Mouse (Mus musculus) adrenal gland, postnatal 4 days (tissue): Measurements from ENCODE around the gene Epn1. TPM values are rescaled to one million over a fixed set of nuclear protein-coding genes. Genes with fewer than 3 reads are reported as not detected.

ENCODE experiments used
- DNase-seq, 2 experiments: peaks; one replicate each; pipeline ENCODE4 v3.0.0; 2021 to 2022; ENCODE audit warnings: low spot score in 2 of 2, mixed read lengths in 2 of 2
- microRNA-seq: library from miRNA; unstranded; fragments of <30 nt; microRNA quantifications from one replicate; pipeline ENCODE4 v1.2.0, GENCODE M21; 2021
- total RNA-seq, 2 experiments: library from RNA; stranded (reverse); gene quantifications; 2 replicates each; pipeline ENCODE4 v1.2.3; 2021

The Epn1 gene
- total RNA-seq, 2 experiments from 2014 or later = 166 to 167 TPM

- no peak for DNase-seq
These were observed 11.1 kb downstream of the Epn1 start for GRCm38 (mm10) chr7:5091008-5091728.

- no peak for DNase-seq
These were observed 12.3 kb downstream of the Epn1 start for GRCm38 (mm10) chr7:5092381-5092780.

- DNase-seq = no peak
These were observed 12.9 kb downstream of the Epn1 start for GRCm38 (mm10) chr7:5092831-5093510.

- DNase-seq = no peak
These were observed 18.7 kb downstream of the Epn1 start for GRCm38 (mm10) chr7:5098769-5099168.

- DNase-seq = no peak
These were observed 19.8 kb downstream of the Epn1 start for GRCm38 (mm10) chr7:5099796-5100195.

GRCm38 (mm10) chr7:5101066-5101663 lies 21.1 kb downstream of the Epn1 start:
- no peak for DNase-seq

GRCm38 (mm10) chr7:5102564-5102963 lies 22.5 kb downstream of the Epn1 start:
- DNase-seq = no peak

GRCm38 (mm10) chr7:5108272-5108671 lies 28.2 kb downstream of the Epn1 start:
- no peak for DNase-seq

- DNase-seq = no peak
These were observed 29.3 kb downstream of the Epn1 start for GRCm38 (mm10) chr7:5109301-5109700.

GRCm38 (mm10) chr7:5112701-5113100 lies 32.7 kb downstream of the Epn1 start:
- no peak for DNase-seq

- no peak for DNase-seq
These were observed 36.8 kb downstream of the Epn1 start, which contains the start of gene Rfpl4 for GRCm38 (mm10) chr7:5116850-5117249. TSS of gene Rfpl4 (minus strand) at chr7:5116950.

- DNase-seq = no peak
These were observed 45.0 kb downstream of the Epn1 start for GRCm38 (mm10) chr7:5125078-5125477.

GRCm38 (mm10) chr7:5125549-5126406 lies 45.7 kb downstream of the Epn1 start, which contains the start of gene Rasl2-9:
TSS of gene Rasl2-9 (minus strand) at chr7:5125950.
- DNase-seq = peak; percentile 66 to 74

Small RNAs within 50 kb of the gene (microRNA-seq; reads per million reads assigned to microRNA genes)
- gene Gm26217 = 1.3 reads per million

Other genes starting within 250 kb of the Epn1 start
- 1 to 10 TPM; 4.4 to 6.1 TPM for gene Shisa7, start 235.5 kb upstream of the Epn1 start, total RNA-seq
- 10 to 100 TPM; 11.6 to 16.4 TPM for gene Isoc2b, start 210.0 kb upstream of the Epn1 start, total RNA-seq
- 10 to 100 TPM; 22.6 to 22.8 TPM for gene Isoc2a, start 203.1 kb upstream of the Epn1 start, total RNA-seq
- under 1 TPM in 1 of 2 experiments, not detected in 1; 0.39 TPM for gene Gm36210, start 173.7 kb upstream of the Epn1 start, total RNA-seq
- 10 to 100 TPM; 24.4 to 26.9 TPM for gene Zfp628, start 165.0 kb upstream of the Epn1 start, total RNA-seq
- 10 to 100 TPM in 1 of 2 experiments, 1 to 10 TPM in 1; 9.9 to 10.1 TPM for gene Nat14, start 158.2 kb upstream of the Epn1 start, total RNA-seq
- 10 to 100 TPM; 11.8 to 12.1 TPM for gene Ssc5d, start 154.4 kb upstream of the Epn1 start, total RNA-seq
- gene Sbk2, start 115.8 kb upstream of the Epn1 start, total RNA-seq = under 1 TPM; 0.50 to 0.90 TPM
- under 1 TPM; 0.20 to 0.28 TPM for gene Sbk3, start 109.1 kb upstream of the Epn1 start, total RNA-seq
- gene Zfp579, start 84.1 kb upstream of the Epn1 start, total RNA-seq = 10 to 100 TPM; 34.1 to 35.2 TPM
- 10 to 100 TPM; 10.6 to 11.1 TPM for gene Zfp524, start 65.8 kb upstream of the Epn1 start, total RNA-seq
- 10 to 100 TPM; 39.6 to 40.5 TPM for gene Fiz1, start 65.5 kb upstream of the Epn1 start, total RNA-seq
- not detected for gene Gm44973, start 64.7 kb upstream of the Epn1 start, total RNA-seq
- 10 to 100 TPM; 40.1 to 41.8 TPM for gene Zfp865, start 59.9 kb upstream of the Epn1 start, total RNA-seq
- 1 to 10 TPM; 2.7 to 4.4 TPM for gene Ccdc106, start 59.7 kb upstream of the Epn1 start, total RNA-seq
- gene 4632433K11Rik, start 46.1 kb upstream of the Epn1 start, total RNA-seq = not detected
- 1 to 10 TPM; 7.0 to 7.1 TPM for gene Zfp784, start 41.8 kb upstream of the Epn1 start, total RNA-seq
- 10 to 100 TPM; 19.9 to 23.6 TPM for gene Zfp580, start 28.7 kb upstream of the Epn1 start, total RNA-seq
- 100 to 1,000 TPM; 207 to 230 TPM for gene U2af2, start 18.1 kb upstream of the Epn1 start, total RNA-seq
- gene Rfpl4, start 36.7 kb downstream of the Epn1 start, total RNA-seq = not detected
- gene Rasl2-9, start 45.7 kb downstream of the Epn1 start, total RNA-seq = 1 to 10 TPM in 1 of 2 experiments, under 1 TPM in 1; 0.82 to 1.0 TPM
- not detected for gene Vmn1r55, start 69.4 kb downstream of the Epn1 start, total RNA-seq
- not detected for gene Vmn1r56, start 116.5 kb downstream of the Epn1 start, total RNA-seq
- gene Vmn1r57, start 138.3 kb downstream of the Epn1 start, total RNA-seq = not detected